Mouse (Mus musculus): ENCODE data around the gene Cop1. TPM values are rescaled to one million over a fixed set of nuclear protein-coding genes. Genes with fewer than 3 reads are reported as not detected.

The Cop1 gene
- polyA plus RNA-seq, 1 experiment from 2014 or later: 10.1 TPM

GRCm38 (mm10) chr1:159334157-159334556 is 102.0 kb downstream of the Cop1 start:
- H3K27me3 ChIP-seq (replicated peaks; ENCODE audit: control insufficient read depth, insufficient read depth, low read length): no peaks in the 10 kb centered on the region
- ATAC-seq: no peak
- H3K4me2 ChIP-seq (ENCODE audit: low read depth, low read length): no peak overlapping the region
- peaks cover 4% of the 10 kb centered on the region; the same call in 1 of the 2 replicates for H3K36me3 ChIP-seq (ENCODE audit: control insufficient read depth, insufficient read depth, low read length)
- no peak overlapping the region for H3K27ac ChIP-seq (ENCODE audit: low read length)
- no peaks in the 10 kb centered on the region for H3K4me1 ChIP-seq (ENCODE audit: control insufficient read depth, insufficient read depth, low read length)
- H3K4me3 ChIP-seq (ENCODE audit: low read length): no peak overlapping the region
- no peak overlapping the region for H3K9ac ChIP-seq (ENCODE audit: low read depth, low read length)
- WGBS: 88% methylated on average over 4 of the region's 4 CpGs
- no peaks in the 10 kb centered on the region for H3K9me3 ChIP-seq (ENCODE audit: control insufficient read depth, low read length)

- H3K4me1 ChIP-seq (ENCODE audit: control insufficient read depth, insufficient read depth, low read length): no peaks in the 10 kb centered on the region
- H3K4me2 ChIP-seq (ENCODE audit: low read depth, low read length): no peak overlapping the region
- H3K9ac ChIP-seq (ENCODE audit: low read depth, low read length): no peak overlapping the region
- 65% methylated on average over 2 of the region's 2 CpGs for WGBS
- no peak overlapping the region for H3K27ac ChIP-seq (ENCODE audit: low read length)
- H3K9me3 ChIP-seq (ENCODE audit: control insufficient read depth, low read length): no peaks in the 10 kb centered on the region
- H3K36me3 ChIP-seq (ENCODE audit: control insufficient read depth, insufficient read depth, low read length): peaks cover 10% of the 10 kb centered on the region
- ATAC-seq: no peak
- no peak overlapping the region for H3K4me3 ChIP-seq (ENCODE audit: low read length)
- no peaks in the 10 kb centered on the region for H3K27me3 ChIP-seq (replicated peaks; ENCODE audit: control insufficient read depth, insufficient read depth, low read length)
Measured at GRCm38 (mm10) chr1:159342355-159342754, 110.2 kb downstream of the Cop1 start.

- Histone ChIP-seq H3K4me3 (ENCODE audit: low read length) (no peak overlapping the region), H3K27me3 (replicated peaks; ENCODE audit: control insufficient read depth, insufficient read depth, low read length) (no peaks in the 10 kb centered on the region), H3K9me3 (ENCODE audit: control insufficient read depth, low read length) (no peaks in the 10 kb centered on the region), H3K4me2 (ENCODE audit: low read depth, low read length) (no peak overlapping the region), H3K4me1 (ENCODE audit: control insufficient read depth, insufficient read depth, low read length) (no peaks in the 10 kb centered on the region), H3K9ac (ENCODE audit: low read depth, low read length) (no peak overlapping the region), H3K27ac (ENCODE audit: low read length) (no peak overlapping the region), H3K36me3 (ENCODE audit: control insufficient read depth, insufficient read depth, low read length) (no peaks in the 10 kb centered on the region)
- WGBS: 97% methylated on average over 1 of the region's 1 CpGs
- no peak for ATAC-seq
Measured at GRCm38 (mm10) chr1:159355027-159355570, 123.0 kb downstream of the Cop1 start.

GRCm38 (mm10) chr1:159358713-159359112 is 126.6 kb downstream of the Cop1 start:
- Histone ChIP-seq H3K4me1 (ENCODE audit: control insufficient read depth, insufficient read depth, low read length) (no peaks in the 10 kb centered on the region), H3K4me3 (ENCODE audit: low read length) (no peak overlapping the region), H3K27me3 (replicated peaks; ENCODE audit: control insufficient read depth, insufficient read depth, low read length) (no peaks in the 10 kb centered on the region), H3K9me3 (ENCODE audit: control insufficient read depth, low read length) (no peaks in the 10 kb centered on the region), H3K9ac (ENCODE audit: low read depth, low read length) (no peak overlapping the region), H3K27ac (ENCODE audit: low read length) (no peak overlapping the region), H3K4me2 (ENCODE audit: low read depth, low read length) (no peak overlapping the region), H3K36me3 (ENCODE audit: control insufficient read depth, insufficient read depth, low read length) (no peaks in the 10 kb centered on the region)
- WGBS: 74% methylated on average over 5 of the region's 5 CpGs
- ATAC-seq: no peak

- whole genome bisulfite sequencing: 40% methylated on average over 4 of the region's 4 CpGs
- H3K4me3 ChIP-seq (ENCODE audit: low read length): no peak overlapping the region
- no peak overlapping the region; the same call in 1 of the 2 replicates for H3K27ac ChIP-seq (ENCODE audit: low read length)
- no peaks in the 10 kb centered on the region for H3K4me1 ChIP-seq (ENCODE audit: control insufficient read depth, insufficient read depth, low read length)
- H3K27me3 ChIP-seq (replicated peaks; ENCODE audit: control insufficient read depth, insufficient read depth, low read length): no peaks in the 10 kb centered on the region
- H3K9ac ChIP-seq (ENCODE audit: low read depth, low read length): no peak overlapping the region
- ATAC-seq: no peak
- H3K9me3 ChIP-seq (ENCODE audit: control insufficient read depth, low read length): no peaks in the 10 kb centered on the region
- no peaks in the 10 kb centered on the region for H3K36me3 ChIP-seq (ENCODE audit: control insufficient read depth, insufficient read depth, low read length)
- H3K4me2 ChIP-seq (ENCODE audit: low read depth, low read length): no peak overlapping the region
Measured at GRCm38 (mm10) chr1:159371881-159372390, 139.8 kb downstream of the Cop1 start.

GRCm38 (mm10) chr1:159382218-159382617 is 150.1 kb downstream of the Cop1 start:
- H3K36me3 ChIP-seq (ENCODE audit: control insufficient read depth, insufficient read depth, low read length): no peaks in the 10 kb centered on the region
- H3K4me2 ChIP-seq (ENCODE audit: low read depth, low read length): no peak overlapping the region
- no peak for ATAC-seq
- H3K4me3 ChIP-seq (ENCODE audit: low read length): no peak overlapping the region
- H3K9ac ChIP-seq (ENCODE audit: low read depth, low read length): no peak overlapping the region
- no peaks in the 10 kb centered on the region for H3K4me1 ChIP-seq (ENCODE audit: control insufficient read depth, insufficient read depth, low read length)
- WGBS: 50% methylated on average over 1 of the region's 1 CpGs
- no peak overlapping the region for H3K27ac ChIP-seq (ENCODE audit: low read length)
- no peaks in the 10 kb centered on the region for H3K27me3 ChIP-seq (replicated peaks; ENCODE audit: control insufficient read depth, insufficient read depth, low read length)
- no peaks in the 10 kb centered on the region for H3K9me3 ChIP-seq (ENCODE audit: control insufficient read depth, low read length)

GRCm38 (mm10) chr1:159382916-159383315 is 150.8 kb downstream of the Cop1 start:
- H3K27me3 ChIP-seq (replicated peaks; ENCODE audit: control insufficient read depth, insufficient read depth, low read length): no peaks in the 10 kb centered on the region
- ATAC-seq: no peak
- H3K9ac ChIP-seq (ENCODE audit: low read depth, low read length): no peak overlapping the region
- no peaks in the 10 kb centered on the region for H3K36me3 ChIP-seq (ENCODE audit: control insufficient read depth, insufficient read depth, low read length)
- 84% methylated on average over 2 of the region's 2 CpGs for WGBS
- no peak overlapping the region for H3K4me3 ChIP-seq (ENCODE audit: low read length)
- no peak overlapping the region for H3K4me2 ChIP-seq (ENCODE audit: low read depth, low read length)
- H3K27ac ChIP-seq (ENCODE audit: low read length): no peak overlapping the region
- H3K4me1 ChIP-seq (ENCODE audit: control insufficient read depth, insufficient read depth, low read length): no peaks in the 10 kb centered on the region
- no peaks in the 10 kb centered on the region for H3K9me3 ChIP-seq (ENCODE audit: control insufficient read depth, low read length)

GRCm38 (mm10) chr1:159386458-159386857 is 154.3 kb downstream of the Cop1 start:
- no peaks in the 10 kb centered on the region for H3K36me3 ChIP-seq (ENCODE audit: control insufficient read depth, insufficient read depth, low read length)
- 43% methylated on average over 5 of the region's 5 CpGs for WGBS
- H3K27me3 ChIP-seq (replicated peaks; ENCODE audit: control insufficient read depth, insufficient read depth, low read length): no peaks in the 10 kb centered on the region
- no peak overlapping the region for H3K4me3 ChIP-seq (ENCODE audit: low read length)
- peak; percentile 71; the same call in 1 of the 2 replicates for ATAC-seq
- no peaks in the 10 kb centered on the region for H3K9me3 ChIP-seq (ENCODE audit: control insufficient read depth, low read length)
- no peak overlapping the region for H3K4me2 ChIP-seq (ENCODE audit: low read depth, low read length)
- H3K9ac ChIP-seq (ENCODE audit: low read depth, low read length): no peak overlapping the region
- H3K4me1 ChIP-seq (ENCODE audit: control insufficient read depth, insufficient read depth, low read length): no peaks in the 10 kb centered on the region
- H3K27ac ChIP-seq (ENCODE audit: low read length): no peak overlapping the region

GRCm38 (mm10) chr1:159388565-159389024 is 156.5 kb downstream of the Cop1 start:
- Histone ChIP-seq H3K9ac (ENCODE audit: low read depth, low read length) (no peak overlapping the region), H3K27me3 (replicated peaks; ENCODE audit: control insufficient read depth, insufficient read depth, low read length) (no peaks in the 10 kb centered on the region), H3K4me2 (ENCODE audit: low read depth, low read length) (no peak overlapping the region), H3K27ac (ENCODE audit: low read length) (no peak overlapping the region), H3K4me1 (ENCODE audit: control insufficient read depth, insufficient read depth, low read length) (peaks cover 10% of the 10 kb centered on the region), H3K4me3 (ENCODE audit: low read length) (no peak overlapping the region), H3K36me3 (ENCODE audit: control insufficient read depth, insufficient read depth, low read length) (no peaks in the 10 kb centered on the region), H3K9me3 (ENCODE audit: control insufficient read depth, low read length) (no peaks in the 10 kb centered on the region)
- WGBS: 63% methylated on average over 13 of the region's 13 CpGs
- ATAC-seq: no peak

GRCm38 (mm10) chr1:159390049-159390448 is 157.9 kb downstream of the Cop1 start:
- WGBS: 22% methylated on average over 14 of the region's 14 CpGs
- Histone ChIP-seq H3K4me3 (ENCODE audit: low read length) (no peak overlapping the region), H3K4me1 (ENCODE audit: control insufficient read depth, insufficient read depth, low read length) (peaks cover 10% of the 10 kb centered on the region), H3K27ac (ENCODE audit: low read length) (no peak overlapping the region), H3K36me3 (ENCODE audit: control insufficient read depth, insufficient read depth, low read length) (no peaks in the 10 kb centered on the region), H3K9me3 (ENCODE audit: control insufficient read depth, low read length) (no peaks in the 10 kb centered on the region), H3K4me2 (ENCODE audit: low read depth, low read length) (no peak overlapping the region), H3K27me3 (replicated peaks; ENCODE audit: control insufficient read depth, insufficient read depth, low read length) (no peaks in the 10 kb centered on the region), H3K9ac (ENCODE audit: low read depth, low read length) (no peak overlapping the region)
- ATAC-seq: peak; percentile 48; the same call in 1 of the 2 replicates
